Mouse (Mus musculus) testis, adult 2 months (tissue): Measurements from ENCODE around the gene Atp8a2.

Source experiments
- CTCF ChIP-seq: fragments of 200-500 bp; IDR thresholded peaks from 2 replicates; pipeline ENCODE4 v1.5.1; 2012; ENCODE audit warnings: low read depth, mild to moderate bottlenecking, inconsistent platforms, low read length, moderate library complexity; ENCODE audit not compliant: control insufficient read depth, insufficient read depth, insufficient replicate concordance
- POLR2A ChIP-seq: fragments of 200-500 bp; IDR thresholded peaks from 2 replicates; pipeline ENCODE4 v1.6.1; 2012; ENCODE audit warnings: low read depth, mild to moderate bottlenecking, inconsistent platforms, low read length, moderate library complexity; ENCODE audit not compliant: control insufficient read depth

DNA sequence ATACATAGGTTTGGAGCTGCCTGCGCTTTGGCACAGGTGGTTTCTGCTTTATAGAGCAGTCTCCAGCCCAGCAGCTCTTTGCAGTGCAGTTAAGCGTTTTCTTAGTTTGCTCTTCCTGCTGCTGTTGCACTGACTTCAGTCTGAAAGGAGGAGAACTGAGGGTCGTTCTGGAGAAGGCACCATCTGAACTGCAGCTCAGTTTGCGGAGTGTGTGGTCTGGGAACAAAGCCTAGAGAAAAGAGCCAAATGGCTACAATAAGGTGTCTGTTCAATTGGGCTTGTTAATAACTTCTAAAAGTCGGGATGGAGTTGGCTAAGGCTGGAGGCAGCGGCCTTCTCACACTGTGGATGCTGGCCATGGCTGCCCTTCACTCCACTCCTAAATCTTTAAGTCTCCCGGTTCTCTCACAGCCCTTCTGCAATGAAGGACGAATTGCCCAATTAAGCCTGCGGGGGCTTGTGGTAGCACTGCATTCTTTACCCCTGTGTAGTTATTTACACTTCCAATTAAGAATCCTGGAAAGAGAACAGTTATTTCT, 569.8 kb downstream of the Atp8a2 start:
- no peak for TF ChIP-seq CTCF
- no peak for TF ChIP-seq POLR2A
